Mouse (Mus musculus): ENCODE data around the gene Fzd5. TPM values are rescaled to one million over a fixed set of nuclear protein-coding genes. Genes with fewer than 3 reads are reported as not detected.
A peak's percentile ranks its signal among the peaks of the same experiment; 100 is the strongest.

The Fzd5 gene
- polyA plus RNA-seq, 1 experiment from 2014 or later, result 0.99 TPM

DNA sequence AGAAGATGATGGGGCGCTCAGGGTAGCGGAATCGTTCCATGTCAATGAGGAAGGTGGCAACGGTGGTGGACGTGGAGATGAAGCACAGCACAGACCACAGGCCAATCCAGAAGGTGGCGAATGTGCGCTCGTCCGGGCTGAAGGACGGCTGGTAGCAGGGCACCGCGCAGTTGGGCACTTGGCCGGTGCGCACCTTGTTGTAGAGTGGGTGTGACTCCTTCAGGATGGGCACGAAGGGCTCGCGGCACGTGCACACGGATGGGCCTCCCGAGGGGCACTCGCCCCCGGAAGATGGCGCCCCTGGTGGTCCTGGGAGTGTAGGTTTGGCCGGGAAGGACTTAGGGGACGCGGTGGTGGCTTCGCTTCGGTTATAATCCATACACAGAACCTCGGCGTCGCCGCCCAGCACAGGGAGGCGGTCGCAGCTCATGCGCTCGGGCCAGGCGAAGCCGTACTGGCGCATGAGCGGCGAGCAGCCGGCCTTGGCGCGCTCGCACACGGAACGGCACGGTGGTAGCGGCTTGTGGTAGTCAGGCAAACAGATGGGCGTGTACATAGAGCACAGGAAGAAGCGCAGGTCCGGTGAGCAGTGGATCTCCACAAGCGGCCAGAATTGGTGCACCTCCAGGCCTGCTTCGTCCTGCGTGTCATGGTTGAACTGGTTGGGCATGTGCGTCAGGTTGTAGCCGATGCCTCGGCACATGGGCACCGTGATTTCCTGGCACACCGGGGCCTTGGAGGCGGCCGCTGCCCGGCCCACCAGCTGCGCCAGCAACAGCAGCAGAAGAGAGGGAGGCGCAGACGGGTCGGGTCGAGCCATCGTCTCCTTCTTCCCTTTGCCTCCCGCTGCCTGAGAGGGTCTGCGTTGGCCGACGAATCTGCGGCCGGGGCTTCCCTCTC lies 1.5 kb downstream of the Fzd5 start:
- Histone ChIP-seq H3K27me3 (ENCODE audit: insufficient read depth, low read length) (peaks cover 10% of the 10 kb centered on the region), H3K27ac (ENCODE audit: low read depth) (no peak overlapping the region)
- WGBS (ENCODE audit: insufficient replicate concordance), result 11% methylated on average over 74 of the region's 75 CpGs

DNA sequence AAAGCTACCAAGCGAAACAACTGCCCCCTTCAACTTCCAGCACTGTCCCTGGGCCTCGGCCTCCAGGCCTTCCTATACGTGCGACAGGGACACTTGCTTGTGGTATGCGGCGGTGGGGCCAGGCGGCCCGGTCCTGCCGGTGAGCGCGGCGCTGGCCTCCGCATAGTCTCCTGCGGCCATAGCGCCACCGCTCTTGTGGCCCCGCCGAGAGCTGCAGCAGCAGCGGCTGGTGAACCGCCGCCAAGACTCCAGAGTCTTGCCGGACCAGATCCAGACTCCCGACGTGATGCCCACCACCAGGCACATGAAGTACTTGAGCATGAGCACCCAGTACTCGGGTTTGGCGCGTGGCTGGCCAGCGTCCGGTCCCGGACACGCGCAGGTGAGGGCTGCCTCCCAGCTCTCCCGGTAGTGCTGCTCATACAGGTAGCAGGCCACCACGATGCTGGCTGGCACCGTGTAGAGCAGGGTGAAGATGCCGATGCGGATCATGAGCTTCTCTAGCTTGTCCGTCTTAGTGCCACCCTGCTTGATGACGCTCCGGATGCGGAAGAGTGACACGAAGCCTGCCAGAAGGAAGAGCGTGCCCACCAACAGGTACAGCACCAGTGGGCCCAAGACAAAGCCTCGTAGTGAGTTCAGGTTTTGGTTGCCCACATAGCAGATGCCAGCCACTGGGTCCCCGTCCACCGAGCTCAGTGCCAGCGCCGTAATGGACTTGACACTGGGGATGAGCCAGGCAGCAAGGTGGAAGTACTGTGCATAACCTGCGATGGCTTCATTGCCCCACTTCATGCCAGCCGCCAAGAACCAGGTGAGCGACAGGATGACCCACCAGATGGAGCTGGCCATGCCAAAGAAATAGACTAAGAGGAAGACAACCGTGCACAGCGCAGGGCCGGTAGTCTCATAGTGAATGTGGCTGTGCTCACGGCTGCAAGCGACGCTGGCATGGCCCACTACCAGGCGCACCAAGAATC lies 2.5 kb downstream of the Fzd5 start:
- peak overlapping the region; percentile 52 for H3K9ac ChIP-seq (replicated peaks)
- DNase-seq (peak; percentile 65), ATAC-seq (no peak)
- H3K9me3 ChIP-seq (ENCODE audit: low read length), result no peaks in the 10 kb centered on the region
- peak overlapping the region; percentile 99 for H3K4me2 ChIP-seq (ENCODE audit: low read depth, low read length)
- peaks cover 10% of the 10 kb centered on the region for H3K27me3 ChIP-seq (ENCODE audit: insufficient read depth, low read length)
- WGBS (ENCODE audit: insufficient replicate concordance), result 50% methylated on average over 58 of the region's 58 CpGs
- TF ChIP-seq CTCF (IDR thresholded peaks at IDR 0.05; ENCODE audit: low read depth) (peak; percentile 45), EP300 (IDR thresholded peaks at IDR 0.05; ENCODE audit: low read depth) (no peak)
- no peak overlapping the region for H3K27ac ChIP-seq (ENCODE audit: low read depth)
- peak overlapping the region; percentile 88 for H3K4me3 ChIP-seq (ENCODE audit: low read depth, low read length)
- H3K4me1 ChIP-seq (ENCODE audit: insufficient read depth), result peaks cover 52% of the 10 kb centered on the region
- H3K36me3 ChIP-seq (replicated peaks; ENCODE audit: insufficient read depth, low read length), result peaks cover 8% of the 10 kb centered on the region; the same call in 1 of the 2 replicates

More for the DNA sequence above, 1.5 kb downstream of the Fzd5 start:
- Histone ChIP-seq H3K4me1 (ENCODE audit: insufficient read depth) (peaks cover 52% of the 10 kb centered on the region), H3K9me3 (ENCODE audit: low read length) (no peaks in the 10 kb centered on the region), H3K36me3 (replicated peaks; ENCODE audit: insufficient read depth, low read length) (peaks cover 8% of the 10 kb centered on the region; the same call in 1 of the 2 replicates), H3K4me2 (ENCODE audit: low read depth, low read length) (peak overlapping the region; percentile 99), H3K9ac (replicated peaks) (peak overlapping the region; percentile 80), H3K4me3 (ENCODE audit: low read depth, low read length) (peak overlapping the region; percentile 88)
- DNase-seq (peak; percentile 63), ATAC-seq (no peak)
- TF ChIP-seq EP300 (IDR thresholded peaks at IDR 0.05; ENCODE audit: low read depth) (no peak), CTCF (IDR thresholded peaks at IDR 0.05; ENCODE audit: low read depth) (peak; percentile 45)

DNA sequence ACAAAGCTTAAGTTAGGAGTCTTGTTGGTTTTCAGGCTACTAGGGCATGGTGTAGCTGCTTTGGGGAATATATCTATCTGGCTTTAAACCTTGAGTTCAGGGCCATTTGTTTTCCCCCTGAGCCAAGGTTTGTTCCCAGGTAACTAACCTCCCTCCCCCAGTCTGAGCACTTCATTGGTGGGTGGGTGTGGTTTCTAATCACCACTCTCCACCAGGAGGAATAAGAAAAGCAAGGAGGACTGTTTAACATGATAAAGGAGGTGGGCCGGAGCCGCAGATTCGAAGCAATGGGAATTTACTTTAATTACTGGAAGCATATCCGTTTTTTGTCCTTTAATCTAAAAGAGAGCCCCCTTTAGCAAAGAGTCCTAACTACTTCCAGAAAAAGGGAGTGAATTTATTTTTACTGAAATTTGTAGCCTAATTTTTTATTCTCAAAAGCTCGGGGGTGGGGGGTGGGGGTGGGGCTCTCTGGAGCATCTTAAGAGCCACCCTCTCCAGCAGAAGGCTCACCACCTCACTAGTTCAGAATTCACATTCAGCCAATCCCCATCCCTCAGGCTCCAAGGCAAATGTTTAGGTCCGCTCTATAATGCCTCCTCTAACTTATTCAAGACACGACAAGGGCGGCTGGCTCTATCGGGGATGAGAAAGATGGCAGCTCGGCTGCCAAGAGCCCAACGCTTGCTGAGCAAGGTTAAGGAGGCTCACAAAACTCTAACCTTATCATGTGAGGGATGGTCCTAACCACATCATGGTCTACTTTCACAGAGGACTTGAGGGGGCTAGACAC lies 3.9 kb downstream of the Fzd5 start:
- Histone ChIP-seq H3K4me3 (ENCODE audit: low read depth, low read length) (peak overlapping the region; percentile 8; the same call in 1 of the 2 replicates), H3K27me3 (ENCODE audit: insufficient read depth, low read length) (peaks cover 10% of the 10 kb centered on the region), H3K27ac (ENCODE audit: low read depth) (peak overlapping the region; percentile 14; the same call in 1 of the 2 replicates), H3K9ac (replicated peaks) (peak overlapping the region; percentile 22; the same call in 1 of the 2 replicates), H3K9me3 (ENCODE audit: low read length) (no peaks in the 10 kb centered on the region), H3K4me2 (ENCODE audit: low read depth, low read length) (peak overlapping the region; percentile 99), H3K4me1 (ENCODE audit: insufficient read depth) (peaks cover 45% of the 10 kb centered on the region), H3K36me3 (replicated peaks; ENCODE audit: insufficient read depth, low read length) (peaks cover 8% of the 10 kb centered on the region; the same call in 1 of the 2 replicates)
- TF ChIP-seq EP300 (IDR thresholded peaks at IDR 0.05; ENCODE audit: low read depth), result peak; percentile 90
- no peak for TF ChIP-seq CTCF (IDR thresholded peaks at IDR 0.05; ENCODE audit: low read depth)
- WGBS (ENCODE audit: insufficient replicate concordance), result 57% methylated on average over 11 of the region's 11 CpGs
- ATAC-seq, result no peak
- peak; percentile 36 for DNase-seq

DNA sequence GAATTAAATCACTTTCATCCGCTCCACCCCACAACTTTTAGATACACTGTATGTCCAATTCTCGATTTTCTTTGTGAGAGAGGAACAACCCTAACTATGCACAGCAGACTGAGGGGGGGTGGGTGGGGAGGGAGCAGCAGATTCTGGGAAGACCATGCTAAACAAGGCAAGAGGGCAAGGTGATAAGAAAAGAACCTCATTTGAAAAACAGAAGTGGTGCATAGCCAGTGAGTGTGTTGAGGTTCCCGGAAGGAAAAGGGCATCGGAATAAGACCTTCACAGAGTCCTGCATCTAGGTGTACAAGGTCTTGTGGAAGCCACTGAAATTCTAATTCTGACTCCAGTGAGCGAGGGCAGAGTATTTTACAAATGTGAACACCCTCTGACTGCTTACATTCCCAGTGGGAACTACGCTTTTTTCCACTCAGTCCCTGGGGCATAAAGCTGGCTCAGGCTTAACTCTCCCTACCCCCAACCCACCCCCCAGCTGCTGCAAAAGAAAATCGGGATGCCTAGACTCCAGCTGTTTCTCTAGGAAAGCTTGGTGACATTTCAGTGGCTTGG lies 4.8 kb downstream of the Fzd5 start:
- Histone ChIP-seq H3K9ac (replicated peaks) (peak overlapping the region; percentile 22; the same call in 1 of the 2 replicates), H3K4me2 (ENCODE audit: low read depth, low read length) (peak overlapping the region; percentile 99), H3K36me3 (replicated peaks; ENCODE audit: insufficient read depth, low read length) (peaks cover 8% of the 10 kb centered on the region; the same call in 1 of the 2 replicates), H3K27ac (ENCODE audit: low read depth) (peak overlapping the region; percentile 14; the same call in 1 of the 2 replicates), H3K9me3 (ENCODE audit: low read length) (no peaks in the 10 kb centered on the region), H3K27me3 (ENCODE audit: insufficient read depth, low read length) (peaks cover 10% of the 10 kb centered on the region), H3K4me1 (ENCODE audit: insufficient read depth) (peaks cover 40% of the 10 kb centered on the region), H3K4me3 (ENCODE audit: low read depth, low read length) (0 out of 2 replicates have a peak overlapping the region, but pooled peaks have one; percentile 2)
- no peak for TF ChIP-seq CTCF (IDR thresholded peaks at IDR 0.05; ENCODE audit: low read depth)
- no peak for TF ChIP-seq EP300 (IDR thresholded peaks at IDR 0.05; ENCODE audit: low read depth)
- WGBS (ENCODE audit: insufficient replicate concordance), result 63% methylated on average over 7 of the region's 7 CpGs
- DNase-seq (no peak), ATAC-seq (no peak)

DNA sequence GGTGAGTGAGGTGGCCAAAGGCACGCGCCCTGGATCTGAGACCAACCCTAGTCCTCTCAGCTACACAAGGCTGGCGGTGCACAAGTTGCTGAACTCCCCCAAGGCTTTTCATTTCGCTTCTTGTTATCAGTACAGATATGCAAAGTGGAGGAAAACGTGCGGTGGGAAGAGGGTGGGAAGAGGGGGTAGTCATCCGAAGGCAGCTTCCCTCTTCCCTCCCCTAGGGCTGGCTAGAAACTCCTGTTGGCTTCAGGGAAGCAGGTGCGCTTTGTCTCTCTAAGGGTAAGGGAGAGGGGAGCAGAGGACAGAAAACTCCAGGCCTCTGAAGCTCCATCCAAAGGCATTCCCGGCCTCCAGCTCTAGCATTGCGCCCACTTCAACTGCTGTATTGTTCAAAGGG lies 5.4 kb downstream of the Fzd5 start:
- Histone ChIP-seq H3K4me2 (ENCODE audit: low read depth, low read length) (no peak overlapping the region), H3K4me3 (ENCODE audit: low read depth, low read length) (no peak overlapping the region)

More for the DNA sequence above, 5.4 kb downstream of the Fzd5 start:
- ATAC-seq, result no peak
- DNase-seq, result no peak
- Histone ChIP-seq H3K36me3 (replicated peaks; ENCODE audit: insufficient read depth, low read length) (peaks cover 8% of the 10 kb centered on the region; the same call in 1 of the 2 replicates), H3K27me3 (ENCODE audit: insufficient read depth, low read length) (peaks cover 10% of the 10 kb centered on the region), H3K9ac (replicated peaks) (no peak overlapping the region), H3K4me1 (ENCODE audit: insufficient read depth) (peaks cover 40% of the 10 kb centered on the region), H3K9me3 (ENCODE audit: low read length) (no peaks in the 10 kb centered on the region), H3K27ac (ENCODE audit: low read depth) (no peak overlapping the region)
- 57% methylated on average over 10 of the region's 10 CpGs for WGBS (ENCODE audit: insufficient replicate concordance)
- TF ChIP-seq CTCF (IDR thresholded peaks at IDR 0.05; ENCODE audit: low read depth), result no peak
- no peak for TF ChIP-seq EP300 (IDR thresholded peaks at IDR 0.05; ENCODE audit: low read depth)

All from liver, postnatal 0 days (tissue).